Mouse (Mus musculus) MEL (cell line): ENCODE results near the gene Slirp.

Experiments
- EP300 ChIP-seq, 2 experiments: IDR thresholded peaks; 2 replicates each; pipeline ENCODE4 v1.6.1; 2011; ENCODE audit warnings: improper control_type of control experiment in 2 of 2, low read length in 2 of 2, low read depth in 1 of 2, mild to moderate bottlenecking in 1 of 2
- GATA1 ChIP-seq: IDR thresholded peaks from 2 replicates; pipeline ENCODE4 v1.6.1; 2011; ENCODE audit warnings: low read depth, low read length, improper control_type of control experiment
- POLR2A ChIP-seq, 2 experiments: IDR thresholded peaks; 2 replicates each; pipeline ENCODE4 v1.6.1; 2011 to 2012; ENCODE audit warnings: low read length in 2 of 2, mild to moderate bottlenecking in 2 of 2, control low read depth in 1 of 2, improper control_type of control experiment in 1 of 2, low read depth in 1 of 2, moderate library complexity in 1 of 2; ENCODE audit not compliant: control insufficient read depth in 1 of 2, insufficient read depth in 1 of 2, poor library complexity in 1 of 2
- RAD21 ChIP-seq: IDR thresholded peaks from 2 replicates; pipeline ENCODE4 v1.6.1; 2011; ENCODE audit warnings: mild to moderate bottlenecking, low read depth, low read length, improper control_type of control experiment
- TAL1 ChIP-seq: IDR thresholded peaks from 2 replicates; pipeline ENCODE4 v1.6.1; 2012; ENCODE audit warnings: mild to moderate bottlenecking, inconsistent platforms, low read length, moderate library complexity, mixed read lengths
- ZC3H11A ChIP-seq: IDR thresholded peaks from 2 replicates; pipeline ENCODE4 v1.6.1; 2012; ENCODE audit warnings: low read depth, mild to moderate bottlenecking, inconsistent platforms, low read length, improper control_type of control experiment

- TF ChIP-seq EP300 (IDR thresholded peaks at IDR 0.05; ENCODE audit: low read depth in 1 of 2, low read length in 2 of 2) = no peak
- TF ChIP-seq ZC3H11A = no peak
- no peak for TF ChIP-seq GATA1
- no peak for TF ChIP-seq POLR2A (IDR thresholded peaks at IDR 0.05; ENCODE audit: control insufficient read depth in 1 of 2, insufficient read depth in 1 of 2, low read depth in 1 of 2, low read length in 2 of 2, poor library complexity in 1 of 2)
- TF ChIP-seq TAL1 = no peak
- no peak for TF ChIP-seq RAD21
These were observed 44.4 kb upstream of the Slirp start for GRCm38 (mm10) chr12:87399119-87399819.
